Mouse (Mus musculus) kidney, postnatal 0 days (tissue): ENCODE measurements around the gene Serp2. TPM values are rescaled to one million over a fixed set of nuclear protein-coding genes. Genes with fewer than 3 reads are reported as not detected.

ENCODE experiments used
- ATAC-seq: fragments of 200-750 bp; cut with Nextera tagmentation; replicated peaks from 2 replicates; pipeline ENCODE4 v1.8.0; 2017; ENCODE audit warnings: low read depth, moderate number of reproducible peaks, moderate TSS enrichment, moderate library complexity; ENCODE audit not compliant: low FRiP score
- DNase-seq: peaks from one replicate; pipeline ENCODE4 v3.0.0-alpha.2; 2016; ENCODE audit warnings: low spot score
- H3K27ac ChIP-seq: fragments of 300-500 bp; sonication (generic); 2 replicates; pipeline ENCODE4 v1.5.1; 2014; ENCODE audit warnings: mild to moderate bottlenecking
- H3K27me3 ChIP-seq: fragments of 300-500 bp; sonication (generic); 2 replicates; pipeline ENCODE4 v1.6.1; 2014; ENCODE audit warnings: low read length, mixed read lengths; ENCODE audit not compliant: insufficient read depth
- H3K36me3 ChIP-seq: fragments of 300-500 bp; sonication (generic); 2 replicates; pipeline ENCODE4 v1.6.1; 2014; ENCODE audit warnings: low read length, mixed read lengths; ENCODE audit not compliant: insufficient read depth
- H3K4me1 ChIP-seq: fragments of 300-500 bp; sonication (generic); replicated peaks from 2 replicates; pipeline ENCODE4 v1.6.1; 2014; ENCODE audit warnings: antibody characterized with exemption, low read length, mixed read lengths; ENCODE audit not compliant: insufficient read depth
- H3K4me2 ChIP-seq: fragments of 300-500 bp; sonication (generic); 2 replicates; pipeline ENCODE4 v1.6.1; 2014; ENCODE audit warnings: mild to moderate bottlenecking, low read length, moderate library complexity, mixed read lengths
- H3K4me3 ChIP-seq: fragments of 300-500 bp; sonication (generic); replicated peaks from 2 replicates; pipeline ENCODE4 v1.5.1; 2014; ENCODE audit warnings: low read depth, low read length
- H3K9ac ChIP-seq: fragments of 300-500 bp; sonication (generic); 2 replicates; pipeline ENCODE4 v1.6.1; 2014; ENCODE audit warnings: low read depth, low read length
- H3K9me3 ChIP-seq: fragments of 300-500 bp; sonication (generic); replicated peaks from 2 replicates; pipeline ENCODE4 v1.6.1; 2016; ENCODE audit warnings: low read length, inconsistent platforms, mixed read lengths
- CTCF ChIP-seq: IDR thresholded peaks from 2 replicates; pipeline ENCODE4 v1.5.1; 2016; ENCODE audit warnings: antibody characterized with exemption, low read depth, mild to moderate bottlenecking, moderate library complexity
- WGBS: fragments of 180-500 bp; shearing (Covaris S2); extraction: QIAGEN DNeasy Blood & Tissue Kit; methylation state at CpG from one replicate; pipeline ENCODE4 v1.1.7; 2014; 5-methylcytosine and 5-hydroxymethylcytosine counted together
- polyA plus RNA-seq: library from polyadenylated mRNA; unstranded; fragments of >200 nt; fragmentation: Nextera tagmentation; extraction: Ambion mirVana; gene quantifications from 2 replicates; pipeline ENCODE4 v1.2.1, GENCODE M21; 2015

The Serp2 gene
- polyA plus RNA-seq, 1 experiment from 2014 or later: 13.7 TPM

- no peaks in the 10 kb centered on the region for H3K9me3 ChIP-seq
- DNase-seq: peak; percentile 89
- H3K9ac ChIP-seq: peak overlapping the region; percentile 28
- peak overlapping the region; percentile 41 for H3K4me2 ChIP-seq
- H3K27ac ChIP-seq: peak overlapping the region; percentile 60
- H3K36me3 ChIP-seq: no peaks in the 10 kb centered on the region
- peak; percentile 72 for ATAC-seq
- peaks cover 14% of the 10 kb centered on the region for H3K4me1 ChIP-seq
- TF ChIP-seq CTCF: no peak
- H3K27me3 ChIP-seq: no peaks in the 10 kb centered on the region
- 5% methylated on average over 12 of the region's 12 CpGs for WGBS
- H3K4me3 ChIP-seq: peak overlapping the region; percentile 16; the same call in 1 of the 2 replicates
These were observed 42.0 kb upstream of the Serp2 start for GRCm38 (mm10) chr14:76598518-76599216.

DNA sequence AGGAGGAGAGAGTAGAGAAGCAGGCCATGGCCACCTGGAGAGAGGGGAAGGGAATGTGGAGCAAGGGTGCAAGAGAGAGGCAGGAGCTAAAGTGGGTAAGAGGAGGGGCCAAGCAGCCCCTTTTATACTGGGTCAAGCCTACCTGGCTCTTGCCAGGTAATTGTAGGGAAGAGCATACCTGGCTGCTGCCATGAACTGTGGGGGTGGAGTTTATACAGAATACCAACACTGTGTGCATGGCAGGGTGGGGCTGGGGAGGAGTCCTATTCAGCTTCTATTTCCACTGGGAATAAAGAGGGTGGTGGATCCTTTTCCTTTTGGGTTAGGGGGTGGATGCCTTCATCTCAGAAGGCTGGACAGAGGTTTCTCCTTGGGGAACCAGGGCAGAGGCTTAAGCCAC is 41.1 kb upstream of the Serp2 start:
- ATAC-seq: no peak
- Histone ChIP-seq H3K4me3 (no peak overlapping the region), H3K4me2 (no peak overlapping the region), H3K4me1 (peaks cover 14% of the 10 kb centered on the region), H3K27me3 (no peaks in the 10 kb centered on the region), H3K36me3 (no peaks in the 10 kb centered on the region), H3K27ac (no peak overlapping the region), H3K9ac (no peak overlapping the region), H3K9me3 (no peaks in the 10 kb centered on the region)
- DNase-seq: no peak
- no peak for TF ChIP-seq CTCF

- 72% methylated on average over 9 of the region's 9 CpGs for WGBS
- Histone ChIP-seq H3K9ac (no peak overlapping the region), H3K27ac (no peak overlapping the region), H3K4me1 (peaks cover 14% of the 10 kb centered on the region), H3K4me3 (no peak overlapping the region), H3K9me3 (no peaks in the 10 kb centered on the region), H3K27me3 (no peaks in the 10 kb centered on the region), H3K36me3 (no peaks in the 10 kb centered on the region), H3K4me2 (no peak overlapping the region)
- no peak for TF ChIP-seq CTCF
- no peak for ATAC-seq
- DNase-seq: no peak
These were observed 38.6 kb upstream of the Serp2 start for GRCm38 (mm10) chr14:76595048-76595859.

DNA sequence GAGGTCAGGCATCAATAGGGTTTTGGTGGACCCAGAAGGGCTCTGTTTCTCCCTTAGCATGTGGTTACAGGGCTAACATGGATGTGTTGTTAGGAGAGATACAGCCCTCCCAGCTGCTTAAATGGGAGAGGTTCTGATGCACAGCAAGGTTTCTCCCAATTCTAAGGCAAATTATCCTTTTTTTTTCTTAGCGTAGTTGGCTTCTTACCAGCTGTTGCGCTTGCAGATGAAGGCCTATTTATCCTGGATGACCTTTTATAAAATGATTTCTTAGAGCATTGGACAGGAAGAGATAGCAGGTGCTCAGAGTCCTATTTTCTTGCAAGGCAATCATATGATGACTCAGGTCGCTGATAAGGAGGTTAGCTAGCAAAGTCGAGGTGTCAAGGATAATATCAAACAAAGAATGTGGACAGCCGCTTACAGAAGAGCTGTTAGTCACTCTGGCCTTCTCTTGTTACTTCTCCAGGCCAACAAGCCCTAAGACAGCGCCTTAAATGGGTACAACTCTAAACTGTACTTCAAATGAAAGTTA is 37.7 kb upstream of the Serp2 start:
- ATAC-seq (no peak), DNase-seq (no peak)
- Histone ChIP-seq H3K36me3 (no peaks in the 10 kb centered on the region), H3K27me3 (no peaks in the 10 kb centered on the region), H3K9me3 (no peaks in the 10 kb centered on the region), H3K4me2 (no peak overlapping the region), H3K4me1 (peaks cover 14% of the 10 kb centered on the region), H3K4me3 (no peak overlapping the region), H3K27ac (no peak overlapping the region), H3K9ac (no peak overlapping the region)
- 70% methylated on average over 6 of the region's 6 CpGs for WGBS
- TF ChIP-seq CTCF: no peak

DNA sequence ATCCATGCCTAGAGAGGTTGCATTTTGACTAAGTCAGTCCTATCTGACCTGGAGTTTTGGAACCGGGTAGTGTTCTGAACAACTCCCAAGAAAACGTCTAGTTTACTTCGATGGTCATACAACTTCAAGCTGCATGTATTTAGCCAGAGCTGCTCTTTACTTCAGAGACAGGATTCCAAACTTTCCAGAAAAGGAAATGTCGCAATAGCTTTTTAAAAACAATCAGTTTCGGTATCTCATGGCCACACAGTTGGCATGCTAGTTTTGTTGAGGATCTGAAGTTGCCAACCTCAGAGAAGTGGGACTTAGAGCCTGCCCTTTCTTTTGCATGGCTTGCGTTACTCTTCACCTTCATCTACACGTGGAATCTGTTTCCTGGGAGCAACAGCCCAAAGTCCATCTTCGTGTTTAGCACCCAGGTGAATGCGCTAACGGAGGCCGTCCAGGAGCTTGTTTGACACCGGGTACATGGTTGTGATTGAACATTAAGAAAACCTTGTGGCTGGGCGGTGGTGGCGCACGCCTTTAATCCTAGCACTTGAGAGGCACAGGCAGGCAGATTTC is 37.0 kb upstream of the Serp2 start:
- no peak for DNase-seq

DNA sequence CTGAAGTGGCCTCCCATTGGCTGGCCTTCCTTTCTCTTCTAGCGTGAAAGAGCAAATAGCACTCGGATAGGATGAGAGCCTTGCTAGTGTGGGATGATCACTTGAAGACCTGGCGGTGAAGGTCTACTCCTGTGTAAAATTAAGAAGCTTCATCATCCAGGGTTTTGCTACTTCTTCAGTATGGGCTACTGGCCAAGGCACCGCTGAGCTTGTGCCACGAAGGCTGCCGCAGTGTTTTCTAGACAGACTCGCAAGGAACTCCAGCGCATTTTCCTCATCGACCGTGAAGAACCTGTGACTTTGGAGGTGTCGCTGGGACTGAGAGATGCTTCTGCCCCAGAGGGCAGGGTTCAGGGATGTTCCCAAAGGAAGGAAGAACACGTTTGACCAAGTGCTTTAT is 36.0 kb upstream of the Serp2 start:
- H3K4me1 ChIP-seq: no peaks in the 10 kb centered on the region
- no peaks in the 10 kb centered on the region for H3K9me3 ChIP-seq
- no peak overlapping the region for H3K4me3 ChIP-seq
- no peaks in the 10 kb centered on the region for H3K36me3 ChIP-seq
- TF ChIP-seq CTCF: no peak
- ATAC-seq (no peak), DNase-seq (no peak)
- WGBS: 90% methylated on average over 12 of the region's 12 CpGs
- H3K4me2 ChIP-seq: no peak overlapping the region
- H3K27ac ChIP-seq: no peak overlapping the region
- H3K9ac ChIP-seq: no peak overlapping the region
- H3K27me3 ChIP-seq: no peaks in the 10 kb centered on the region

More for the DNA sequence above, 37.0 kb upstream of the Serp2 start:
- Histone ChIP-seq H3K27ac (no peak overlapping the region), H3K4me3 (no peak overlapping the region), H3K27me3 (no peaks in the 10 kb centered on the region), H3K9me3 (no peaks in the 10 kb centered on the region), H3K9ac (no peak overlapping the region), H3K4me1 (peaks cover 8% of the 10 kb centered on the region), H3K4me2 (no peak overlapping the region), H3K36me3 (no peaks in the 10 kb centered on the region)
- WGBS: 88% methylated on average over 15 of the region's 15 CpGs
- ATAC-seq: no peak
- no peak for TF ChIP-seq CTCF
